Comparison of ENCODE assay signal across 12 mouse cellular contexts in the genomic region with DNA sequence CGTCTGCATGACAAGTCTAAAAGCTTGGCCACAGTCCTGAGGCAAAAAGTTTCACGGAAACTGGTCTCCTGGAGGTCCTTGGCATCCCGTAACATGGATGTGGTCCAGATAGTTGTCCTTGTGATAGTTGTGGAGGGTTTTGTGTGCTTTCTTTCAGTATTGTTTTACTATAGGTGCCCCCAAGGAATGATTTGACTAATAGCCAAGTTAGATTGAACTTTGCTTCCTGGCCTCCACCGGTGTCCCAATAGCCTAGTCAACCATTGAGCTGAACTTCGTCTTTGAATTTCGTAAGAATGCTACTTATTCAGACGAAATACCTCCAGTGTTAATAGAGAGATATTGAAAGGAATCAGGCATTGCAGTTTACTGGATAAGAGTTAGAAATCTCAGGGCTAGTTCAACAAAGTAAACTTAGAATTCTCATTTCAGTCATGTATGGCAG. TPM values are rescaled to one million over a fixed set of nuclear protein-coding genes. Genes with fewer than 3 reads are reported as not detected.
"Had no signal": no experiment of that assay in that cellular context is flagged by ENCODE, and none has a peak within 500 bp of the region (broad histone marks: within the 10 kb centered on the region; RNA-seq: fewer than 3 reads in every experiment).

No protein-coding gene starts in this region.

RNA-seq across cellular contexts. Expression of gene Zfp872, which starts 37.6 kb away (rescaled TPM):
- total RNA-seq: gastrocnemius, adult 2 months; gastrocnemius, postnatal 4 days; granulocyte monocyte progenitor cell, adult 5-6 weeks; layer of hippocampus, adult 18-20 months; left cerebral cortex, adult 18-20 months; left cerebral cortex, postnatal 25 days had no signal
- polyA plus RNA-seq: frontal cortex, adult 2 months; hindbrain, embryonic 10.5 days; inflammation-experienced regulatory T-cells, adult 6 months; large intestine, adult 2 months; limb, embryonic 11.5 days; liver, embryonic 13.5 days had no signal

RNA-seq across cellular contexts. Expression of gene Cnn1, which starts 51.3 kb away (rescaled TPM):
- total RNA-seq: granulocyte monocyte progenitor cell, adult 5-6 weeks had no signal
